Mouse (Mus musculus): ENCODE measurements around the gene Tmem121b.

- TF ChIP-seq POLR2A (IDR thresholded peaks at IDR 0.05; ENCODE audit: insufficient read length, low read depth): no peak
- TF ChIP-seq E2F4 (IDR thresholded peaks at IDR 0.05; ENCODE audit: insufficient read depth): no peak
- no peak for TF ChIP-seq MAX (IDR thresholded peaks at IDR 0.05; ENCODE audit: low read depth)
Observed at GRCm38 (mm10) chr6:120469770-120470169, 23.8 kb downstream of the Tmem121b start.

Data from myocyte (in vitro differentiated cells).